Mouse (Mus musculus) heart, embryonic 15.5 days (tissue): ENCODE measurements around the gene Sox5. TPM values are rescaled to one million over a fixed set of nuclear protein-coding genes. Genes with fewer than 3 reads are reported as not detected.

Experiments used
- ATAC-seq: fragments of 200-750 bp; cut with Nextera tagmentation; replicated peaks from 2 replicates; pipeline ENCODE4 v1.8.0; 2017; ENCODE audit warnings: low read depth, moderate TSS enrichment; ENCODE audit not compliant: insufficient number of reproducible peaks, insufficient read depth, low FRiP score
- H3K27ac ChIP-seq: fragments of 300-500 bp; sonication (generic); 2 replicates; pipeline ENCODE4 v1.5.1; 2015; ENCODE audit warnings: mild to moderate bottlenecking, inconsistent platforms
- H3K27me3 ChIP-seq: fragments of 300-500 bp; sonication (generic); 2 replicates; pipeline ENCODE4 v1.6.1; 2015; ENCODE audit warnings: inconsistent platforms
- H3K36me3 ChIP-seq: fragments of 300-500 bp; sonication (generic); 2 replicates; pipeline ENCODE4 v1.6.1; 2015; ENCODE audit warnings: mild to moderate bottlenecking, inconsistent platforms
- H3K4me1 ChIP-seq: fragments of 300-500 bp; sonication (generic); replicated peaks from 2 replicates; pipeline ENCODE4 v1.6.1; 2015; ENCODE audit warnings: inconsistent platforms
- H3K4me2 ChIP-seq: fragments of 300-500 bp; sonication (generic); 2 replicates; pipeline ENCODE4 v1.6.1; 2015; ENCODE audit warnings: inconsistent platforms, mild to moderate bottlenecking, moderate library complexity
- H3K4me3 ChIP-seq: fragments of 300-500 bp; sonication (generic); 2 replicates; pipeline ENCODE4 v1.5.1; 2015; ENCODE audit warnings: mild to moderate bottlenecking, inconsistent platforms
- H3K9ac ChIP-seq: fragments of 300-500 bp; sonication (generic); 2 replicates; pipeline ENCODE4 v1.6.1; 2015; ENCODE audit warnings: mild to moderate bottlenecking, inconsistent platforms
- H3K9me3 ChIP-seq: fragments of 300-500 bp; sonication (generic); replicated peaks from 2 replicates; pipeline ENCODE4 v1.6.1; 2016; ENCODE audit warnings: inconsistent platforms
- WGBS: fragments of 180-500 bp; shearing (Covaris S2); methylation state at CpG from one replicate; pipeline ENCODE4 v1.1.7; 2015; ENCODE audit warnings: mixed read lengths; 5-methylcytosine and 5-hydroxymethylcytosine counted together
- polyA plus RNA-seq: library from polyadenylated mRNA; unstranded; fragments of >200 nt; fragmentation: Nextera tagmentation; extraction: Ambion mirVana; gene quantifications from 2 replicates; pipeline ENCODE4 v1.2.1, GENCODE M21; 2015

Gene Sox5
- polyA plus RNA-seq, 1 experiment from 2014 or later, result 8.9 TPM

GRCm38 (mm10) chr6:144772175-144772918 is 9.4 kb downstream of the Sox5 start:
- H3K4me2 ChIP-seq, result no peak overlapping the region
- no peaks in the 10 kb centered on the region for H3K9me3 ChIP-seq
- WGBS, result 59% methylated on average over 15 of the region's 15 CpGs
- no peak overlapping the region for H3K4me3 ChIP-seq
- H3K27me3 ChIP-seq, result peaks cover 34% of the 10 kb centered on the region
- no peaks in the 10 kb centered on the region for H3K36me3 ChIP-seq
- H3K4me1 ChIP-seq, result peaks cover 10% of the 10 kb centered on the region
- no peak overlapping the region for H3K9ac ChIP-seq
- ATAC-seq, result no peak
- no peak overlapping the region for H3K27ac ChIP-seq

DNA sequence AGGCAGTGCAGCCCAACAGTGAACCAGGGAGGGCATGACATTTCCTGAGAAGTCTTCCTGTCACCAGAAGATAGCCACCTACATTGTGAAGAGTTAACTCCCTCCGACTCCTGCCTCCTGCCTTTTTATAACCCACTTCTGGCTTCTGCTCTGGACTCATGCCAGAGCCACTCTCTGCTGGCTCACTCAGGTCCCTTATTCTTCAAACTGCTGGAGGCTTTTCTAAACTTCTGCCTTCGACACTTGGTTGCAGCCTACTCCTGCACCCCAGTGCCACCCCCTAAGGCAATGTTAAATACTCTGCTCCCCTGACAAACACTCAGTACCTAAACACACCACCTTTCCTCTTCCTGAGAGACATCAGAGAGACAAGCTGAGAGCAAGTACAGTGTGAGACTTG is 12.7 kb downstream of the Sox5 start:
- Histone ChIP-seq H3K9ac (no peak overlapping the region), H3K27me3 (peaks cover 30% of the 10 kb centered on the region), H3K4me2 (no peak overlapping the region), H3K27ac (no peak overlapping the region), H3K9me3 (no peaks in the 10 kb centered on the region), H3K4me1 (peaks cover 10% of the 10 kb centered on the region), H3K36me3 (no peaks in the 10 kb centered on the region), H3K4me3 (no peak overlapping the region)
- WGBS, result 9% methylated on average over 2 of the region's 2 CpGs
- no peak for ATAC-seq

DNA sequence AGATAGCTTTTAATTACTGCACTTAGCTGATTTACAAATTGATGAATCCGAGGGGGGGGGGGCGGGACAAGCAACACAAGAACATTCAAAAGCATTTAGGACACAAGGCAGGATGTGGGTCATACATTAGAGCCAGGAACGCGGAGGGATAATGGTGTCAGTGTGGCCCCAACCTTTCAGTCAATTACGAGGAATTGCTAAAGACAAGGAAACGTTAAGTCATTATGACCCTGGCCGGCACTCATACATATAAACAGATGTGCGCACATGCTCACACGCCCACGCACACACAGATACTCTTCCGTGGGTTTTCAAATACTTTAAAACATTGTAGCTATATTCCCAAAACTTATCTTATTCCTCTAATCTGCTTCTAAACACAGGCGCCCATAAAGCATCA is 19.9 kb downstream of the Sox5 start:
- Histone ChIP-seq H3K4me2 (no peak overlapping the region), H3K27ac (no peak overlapping the region), H3K4me1 (0 out of 2 replicates have a peak, but pooled peaks cover 2% of the 10 kb centered on the region), H3K4me3 (no peak overlapping the region), H3K9ac (no peak overlapping the region), H3K27me3 (0 out of 2 replicates have a peak, but pooled peaks cover 3% of the 10 kb centered on the region), H3K9me3 (no peaks in the 10 kb centered on the region), H3K36me3 (no peaks in the 10 kb centered on the region)
- 77% methylated on average over 12 of the region's 12 CpGs for WGBS
- no peak for ATAC-seq

DNA sequence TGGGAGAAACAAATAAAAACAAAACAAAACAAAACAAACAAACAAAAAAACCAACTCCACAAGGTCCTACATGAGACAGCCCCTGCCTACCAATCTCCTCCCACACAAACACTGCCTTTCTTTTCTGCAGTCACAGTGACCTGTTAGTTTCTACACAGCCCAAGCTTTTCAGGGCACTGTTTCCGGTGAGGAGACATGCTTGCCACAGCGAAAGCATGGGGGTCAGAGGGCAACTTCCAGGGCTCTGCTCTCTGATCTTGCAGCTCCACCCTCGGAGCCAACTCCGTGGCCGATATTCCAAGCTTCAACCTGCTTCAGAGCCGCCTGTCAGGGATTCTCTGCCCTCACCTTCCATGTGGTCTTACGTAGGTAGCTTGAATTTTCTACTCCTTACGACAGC is 22.6 kb downstream of the Sox5 start:
- no peaks in the 10 kb centered on the region for H3K27me3 ChIP-seq
- WGBS, result 44% methylated on average over 8 of the region's 8 CpGs

DNA sequence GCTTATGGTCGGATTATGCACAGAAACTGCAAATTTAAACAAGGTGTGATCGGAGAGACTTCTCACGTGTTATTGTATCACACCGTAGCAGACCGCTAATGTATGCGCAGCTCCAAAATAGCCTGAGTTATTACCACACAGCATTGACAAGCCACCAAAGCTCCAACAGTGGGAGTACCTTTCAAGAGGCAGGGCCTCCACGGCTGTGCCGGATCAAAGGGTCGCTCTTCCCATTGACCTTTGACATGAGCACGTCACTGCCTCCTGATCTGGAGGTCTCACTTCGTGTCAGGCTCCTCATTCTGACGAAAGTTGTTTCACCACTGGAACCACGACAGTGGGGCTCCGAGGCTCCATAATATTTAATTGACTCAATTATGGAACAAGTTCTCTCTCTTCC is 24.4 kb downstream of the Sox5 start:
- no peak for ATAC-seq

More for the DNA sequence above, 22.6 kb downstream of the Sox5 start:
- Histone ChIP-seq H3K36me3 (no peaks in the 10 kb centered on the region), H3K4me3 (no peak overlapping the region), H3K27ac (no peak overlapping the region), H3K4me2 (no peak overlapping the region), H3K4me1 (0 out of 2 replicates have a peak, but pooled peaks cover 2% of the 10 kb centered on the region), H3K9ac (no peak overlapping the region), H3K9me3 (no peaks in the 10 kb centered on the region)
- no peak for ATAC-seq

GRCm38 (mm10) chr6:144756444-144756843 is 25.3 kb downstream of the Sox5 start:
- H3K4me3 ChIP-seq, result no peak overlapping the region
- no peak overlapping the region for H3K9ac ChIP-seq
- no peaks in the 10 kb centered on the region for H3K27me3 ChIP-seq
- 93% methylated on average over 14 of the region's 14 CpGs for WGBS
- H3K4me2 ChIP-seq, result no peak overlapping the region
- ATAC-seq, result no peak
- no peaks in the 10 kb centered on the region for H3K9me3 ChIP-seq
- H3K4me1 ChIP-seq, result peaks cover 13% of the 10 kb centered on the region
- H3K36me3 ChIP-seq, result no peaks in the 10 kb centered on the region
- H3K27ac ChIP-seq, result no peak overlapping the region

More for the DNA sequence above, 24.4 kb downstream of the Sox5 start:
- no peak overlapping the region for H3K4me2 ChIP-seq
- no peaks in the 10 kb centered on the region for H3K27me3 ChIP-seq
- no peaks in the 10 kb centered on the region for H3K9me3 ChIP-seq
- no peaks in the 10 kb centered on the region for H3K36me3 ChIP-seq
- H3K27ac ChIP-seq, result no peak overlapping the region
- H3K4me3 ChIP-seq, result no peak overlapping the region
- no peak overlapping the region for H3K9ac ChIP-seq
- peaks cover 13% of the 10 kb centered on the region for H3K4me1 ChIP-seq
- WGBS, result 70% methylated on average over 14 of the region's 14 CpGs

DNA sequence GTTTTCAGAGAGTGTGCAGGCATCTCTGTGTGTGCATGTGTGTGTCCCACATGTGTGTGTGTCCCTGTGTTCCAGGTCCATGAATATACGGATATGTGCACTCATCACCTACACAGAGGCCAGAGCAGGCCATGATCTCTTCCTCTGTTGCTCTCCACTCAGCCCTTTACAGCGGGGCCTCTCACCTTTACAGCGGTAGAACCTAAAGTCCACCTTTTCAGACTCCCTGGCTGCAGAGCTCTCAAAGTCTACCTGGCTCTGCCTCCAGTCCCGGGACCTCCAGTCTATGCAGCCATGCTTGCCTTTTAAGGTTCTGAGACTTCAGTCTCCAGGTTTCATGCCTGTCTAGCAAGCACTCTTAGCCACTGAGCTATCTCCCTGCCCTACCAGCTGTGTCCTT is 26.5 kb downstream of the Sox5 start:
- H3K9me3 ChIP-seq, result no peaks in the 10 kb centered on the region
- H3K27ac ChIP-seq, result no peak overlapping the region
- no peaks in the 10 kb centered on the region for H3K36me3 ChIP-seq
- H3K27me3 ChIP-seq, result no peaks in the 10 kb centered on the region
- no peak for ATAC-seq
- WGBS, result 83% methylated on average over 4 of the region's 4 CpGs
- no peak overlapping the region for H3K4me3 ChIP-seq
- no peak overlapping the region for H3K9ac ChIP-seq
- peaks cover 13% of the 10 kb centered on the region for H3K4me1 ChIP-seq
- H3K4me2 ChIP-seq, result no peak overlapping the region

DNA sequence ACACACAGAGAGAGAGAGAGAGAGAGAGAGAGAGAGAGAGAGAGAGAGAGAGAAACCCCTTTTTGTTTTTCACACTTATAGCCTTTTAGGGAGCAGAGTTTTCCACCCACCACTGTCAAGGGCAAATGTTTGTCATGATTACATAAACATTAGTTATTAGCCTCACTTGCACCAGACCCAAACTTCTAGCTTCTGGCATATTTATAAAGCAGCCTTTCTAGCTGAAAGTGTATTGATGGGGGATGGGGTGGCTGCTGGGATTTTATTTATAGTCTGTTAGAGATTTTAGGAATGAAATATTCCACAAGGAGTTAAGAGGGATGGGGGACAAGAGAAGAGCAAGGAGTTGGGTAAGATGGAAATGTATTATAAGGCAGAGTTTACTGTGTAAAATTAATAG is 27.4 kb downstream of the Sox5 start:
- no peak overlapping the region for H3K27ac ChIP-seq
- no peaks in the 10 kb centered on the region for H3K9me3 ChIP-seq
- no peak overlapping the region for H3K4me3 ChIP-seq
- no peaks in the 10 kb centered on the region for H3K36me3 ChIP-seq
- no peak overlapping the region for H3K9ac ChIP-seq
- ATAC-seq, result no peak
- no peak overlapping the region for H3K4me2 ChIP-seq
- peaks cover 13% of the 10 kb centered on the region for H3K4me1 ChIP-seq
- H3K27me3 ChIP-seq, result no peaks in the 10 kb centered on the region

GRCm38 (mm10) chr6:144753963-144754296 is 27.8 kb downstream of the Sox5 start:
- ATAC-seq, result no peak
- Histone ChIP-seq H3K9me3 (no peaks in the 10 kb centered on the region), H3K4me2 (no peak overlapping the region), H3K36me3 (no peaks in the 10 kb centered on the region), H3K4me3 (no peak overlapping the region), H3K9ac (no peak overlapping the region), H3K27ac (no peak overlapping the region), H3K4me1 (peaks cover 10% of the 10 kb centered on the region), H3K27me3 (no peaks in the 10 kb centered on the region)
- 47% methylated on average over 3 of the region's 3 CpGs for WGBS

GRCm38 (mm10) chr6:144753225-144753962 is 28.4 kb downstream of the Sox5 start:
- Histone ChIP-seq H3K9me3 (no peaks in the 10 kb centered on the region), H3K27ac (no peak overlapping the region), H3K4me2 (no peak overlapping the region), H3K4me3 (no peak overlapping the region), H3K9ac (no peak overlapping the region), H3K4me1 (peaks cover 10% of the 10 kb centered on the region), H3K27me3 (no peaks in the 10 kb centered on the region), H3K36me3 (no peaks in the 10 kb centered on the region)
- no peak for ATAC-seq
- WGBS, result 61% methylated on average over 13 of the region's 13 CpGs

GRCm38 (mm10) chr6:144751581-144751980 is 30.2 kb downstream of the Sox5 start:
- WGBS, result 93% methylated on average over 4 of the region's 4 CpGs
- no peak for ATAC-seq
- Histone ChIP-seq H3K4me1 (peaks cover 10% of the 10 kb centered on the region), H3K9ac (no peak overlapping the region), H3K9me3 (no peaks in the 10 kb centered on the region), H3K4me3 (no peak overlapping the region), H3K4me2 (no peak overlapping the region), H3K36me3 (no peaks in the 10 kb centered on the region), H3K27ac (no peak overlapping the region), H3K27me3 (no peaks in the 10 kb centered on the region)

- no peak overlapping the region for H3K4me2 ChIP-seq
Observed at GRCm38 (mm10) chr6:144750197-144750596, 31.6 kb downstream of the Sox5 start.

More at GRCm38 (mm10) chr6:144750197-144750596, 31.6 kb downstream of the Sox5 start:
- no peak overlapping the region for H3K4me3 ChIP-seq
- peaks cover 10% of the 10 kb centered on the region for H3K4me1 ChIP-seq
- WGBS, result 51% methylated on average over 7 of the region's 7 CpGs
- ATAC-seq, result no peak
- H3K36me3 ChIP-seq, result no peaks in the 10 kb centered on the region
- no peak overlapping the region for H3K27ac ChIP-seq
- no peaks in the 10 kb centered on the region for H3K9me3 ChIP-seq
- no peaks in the 10 kb centered on the region for H3K27me3 ChIP-seq
- H3K9ac ChIP-seq, result no peak overlapping the region
